Mouse (Mus musculus) spleen, adult 2 months (tissue): Measurements from ENCODE around the gene Krt5.

Experiments
- CTCF ChIP-seq: fragments of 200-500 bp; IDR thresholded peaks from 2 replicates; pipeline ENCODE4 v1.5.1; 2011; ENCODE audit warnings: mild to moderate bottlenecking, inconsistent platforms; ENCODE audit not compliant: insufficient read depth, insufficient read length, insufficient replicate concordance; ENCODE audit errors: extremely low read depth
- POLR2A ChIP-seq: fragments of 200-500 bp; IDR thresholded peaks from 2 replicates; pipeline ENCODE4 v1.6.1; 2011; ENCODE audit warnings: low read depth, low read length, inconsistent platforms

DNA sequence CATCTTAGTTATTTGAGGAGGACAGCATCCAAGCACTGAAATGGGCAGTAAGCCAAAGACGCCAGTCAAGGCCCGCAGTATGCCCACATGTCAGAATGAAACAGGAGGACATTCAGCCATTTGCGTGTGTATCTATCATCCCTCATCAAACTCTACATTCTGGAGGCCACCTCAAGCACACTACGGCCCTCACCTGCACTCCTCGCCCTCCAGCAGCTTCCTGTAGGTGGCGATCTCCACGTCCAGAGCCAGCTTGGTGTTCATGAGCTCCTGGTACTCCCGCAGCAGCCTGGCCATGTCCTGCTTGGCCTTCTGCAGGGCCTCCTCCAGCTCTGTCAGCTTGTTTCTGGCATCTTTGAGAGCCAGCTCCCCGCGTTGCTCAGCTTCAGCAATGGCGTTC, 4.0 kb downstream of the Krt5 start:
- no peak for TF ChIP-seq CTCF
- no peak for TF ChIP-seq POLR2A
